ENCODE assay signal across 8 mouse cellular contexts in the genomic region with DNA sequence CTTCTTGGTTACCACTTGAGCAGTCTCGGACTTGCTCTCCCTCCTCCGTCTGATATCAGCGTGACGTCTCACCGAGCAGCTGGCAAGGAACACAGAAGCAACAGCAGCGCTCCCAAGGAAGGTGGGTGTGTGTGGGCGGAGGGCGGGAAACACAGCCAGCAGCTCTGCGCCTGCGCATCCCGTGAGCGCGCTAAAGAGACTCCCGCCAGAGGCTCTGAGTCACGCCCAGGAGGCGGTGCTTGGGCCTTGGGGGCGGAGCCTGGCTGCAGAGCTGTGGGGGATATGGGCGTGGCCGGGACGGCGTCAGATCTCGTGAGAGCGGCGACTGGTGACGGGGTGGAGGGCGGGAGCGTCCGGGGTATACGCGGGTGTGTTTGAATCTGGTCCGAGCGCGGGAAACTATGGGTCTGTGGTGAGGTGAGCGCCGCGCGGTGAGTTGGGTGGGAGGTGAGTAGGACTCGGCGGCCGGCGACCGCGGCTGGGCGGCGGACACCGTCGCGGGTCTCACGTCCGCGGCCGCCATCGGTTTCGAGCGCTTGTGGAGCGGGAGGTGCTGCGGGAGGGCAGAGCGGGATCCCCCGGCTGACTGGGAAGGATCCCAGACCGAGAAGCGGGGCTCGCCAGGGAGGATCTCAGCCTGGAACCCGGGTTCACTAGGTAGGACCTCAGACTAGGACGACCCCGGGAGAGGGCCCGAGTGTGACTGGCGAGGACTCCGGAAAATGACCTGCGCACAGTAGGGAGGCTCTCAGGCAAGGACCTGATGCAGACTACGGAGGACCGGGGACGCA. TPM values are rescaled to one million over a fixed set of nuclear protein-coding genes. Genes with fewer than 3 reads are reported as not detected.
DNase-seq lines count a peak whose midpoint lies in the region; ATAC-seq and TF ChIP-seq lines count a peak whose summit lies in the region.

A gene (plus strand): TSS at position 358 of the 791 bp plus-strand sequence.

- peak; percentile 15; the same call in 1 of the 2 replicates for TF ChIP-seq CTCF in kidney, postnatal 0 days (IDR thresholded peaks at IDR 0.05; ENCODE audit: low read depth)

- peaks cover 17% of the 10 kb centered on the region for H3K9me3 ChIP-seq in heart, embryonic 12.5 days (replicated peaks)
- 0 out of 2 replicates have a peak, but pooled peaks cover 6% of the 10 kb centered on the region for H3K9me3 ChIP-seq in kidney, postnatal 0 days (replicated peaks; ENCODE audit: low read length)
- peaks cover 2% of the 10 kb centered on the region; the same call in 1 of the 2 replicates for H3K9me3 ChIP-seq in liver, embryonic 11.5 days (ENCODE audit: control insufficient read depth, low read length)
- peaks cover 29% of the 10 kb centered on the region for H3K9me3 ChIP-seq in stomach, embryonic 14.5 days (ENCODE audit: control insufficient read depth, low read depth, low read length)

- peaks cover 10% of the 10 kb centered on the region for H3K4me1 ChIP-seq in heart, embryonic 12.5 days (replicated peaks)
- no peaks in the 10 kb centered on the region for H3K4me1 ChIP-seq in kidney, postnatal 0 days (replicated peaks; ENCODE audit: insufficient read depth, low read length)
- peaks cover 14% of the 10 kb centered on the region for H3K4me1 ChIP-seq in liver, embryonic 11.5 days (replicated peaks; ENCODE audit: control insufficient read depth, insufficient read depth, low read length)
- peaks cover 4% of the 10 kb centered on the region; the same call in 1 of the 2 replicates for H3K4me1 ChIP-seq in stomach, embryonic 14.5 days (ENCODE audit: control insufficient read depth, insufficient read depth, low read length)

- peak within 1 kb of the TSS; percentile 87 for H3K4me2 ChIP-seq in heart, embryonic 12.5 days
- H3K4me2 ChIP-seq in kidney, postnatal 0 days (ENCODE audit: low read length) = peak within 1 kb of the TSS; percentile 90
- peak within 1 kb of the TSS; percentile 73 for H3K4me2 ChIP-seq in liver, embryonic 11.5 days
- peak within 1 kb of the TSS; percentile 85 for H3K4me2 ChIP-seq in stomach, embryonic 14.5 days (replicated peaks; ENCODE audit: low read depth, low read length)

- ATAC-seq in erythroid progenitor cell, adult 5-6 weeks (replicated peaks; ENCODE audit: low FRiP score, poor library complexity, severe bottlenecking) = peak; percentile 91
- ATAC-seq in heart, embryonic 12.5 days (ENCODE audit: insufficient number of reproducible peaks, low FRiP score) = peak; percentile 99
- peak; percentile 99 for ATAC-seq in kidney, postnatal 0 days (replicated peaks; ENCODE audit: low FRiP score, low read depth)
- peak; percentile 98 for ATAC-seq in liver, embryonic 11.5 days (replicated peaks; ENCODE audit: low FRiP score)
- ATAC-seq in stomach, embryonic 14.5 days (ENCODE audit: insufficient number of reproducible peaks, insufficient read depth, low FRiP score, low read depth) = peak; percentile 98

- peak within 1 kb of the TSS; percentile 48 for H3K27ac ChIP-seq in heart, embryonic 12.5 days (ENCODE audit: poor library complexity, severe bottlenecking)
- H3K27ac ChIP-seq in kidney, postnatal 0 days = peak within 1 kb of the TSS; percentile 19; the same call in 1 of the 2 replicates
- peak within 1 kb of the TSS; percentile 72 for H3K27ac ChIP-seq in liver, embryonic 11.5 days (ENCODE audit: low read depth, low read length)
- H3K27ac ChIP-seq in stomach, embryonic 14.5 days (ENCODE audit: low read length) = peak within 1 kb of the TSS; percentile 52

- H3K9ac ChIP-seq in heart, embryonic 12.5 days = peak within 1 kb of the TSS; percentile 88
- peak within 1 kb of the TSS; percentile 75 for H3K9ac ChIP-seq in kidney, postnatal 0 days (ENCODE audit: low read depth, low read length)
- H3K9ac ChIP-seq in liver, embryonic 11.5 days (ENCODE audit: low read depth, low read length) = peak within 1 kb of the TSS; percentile 93
- peak within 1 kb of the TSS; percentile 81 for H3K9ac ChIP-seq in stomach, embryonic 14.5 days (replicated peaks; ENCODE audit: low read depth, low read length)

- DNase-seq in CD4-positive helper T cell, adult 2 months (ENCODE audit: low read depth, low spot score) = peak; percentile 98
- peak; percentile 94 for DNase-seq in brain, embryonic 18.5 days (ENCODE audit: low read depth, low spot score)
- peak; percentile 98 for DNase-seq in kidney, postnatal 0 days (ENCODE audit: low spot score)
- DNase-seq in liver, embryonic 11.5 days (ENCODE audit: low spot score) = peak; percentile 99
- peak; percentile 100 for DNase-seq in naive thymus-derived CD4-positive, alpha-beta T cell, adult 2 months (ENCODE audit: low read depth)

- peaks cover 45% of the 10 kb centered on the region for H3K36me3 ChIP-seq in heart, embryonic 12.5 days
- H3K36me3 ChIP-seq in kidney, postnatal 0 days (ENCODE audit: insufficient read depth, low read length) = 0 out of 2 replicates have a peak, but pooled peaks cover 8% of the 10 kb centered on the region
- peaks cover 12% of the 10 kb centered on the region for H3K36me3 ChIP-seq in liver, embryonic 11.5 days (ENCODE audit: control insufficient read depth, insufficient read depth, low read length)
- peaks cover 9% of the 10 kb centered on the region for H3K36me3 ChIP-seq in stomach, embryonic 14.5 days (ENCODE audit: control insufficient read depth, insufficient read depth, low read length)

- under 1% methylated on average over 71 of the region's 72 CpGs for WGBS in heart, embryonic 12.5 days
- WGBS in kidney, postnatal 0 days = under 1% methylated on average over 61 of the region's 72 CpGs
- under 1% methylated on average over 72 of the region's 72 CpGs for WGBS in liver, embryonic 11.5 days
- under 1% methylated on average over 72 of the region's 72 CpGs for WGBS in stomach, embryonic 14.5 days

- no peaks in the 10 kb centered on the region for H3K27me3 ChIP-seq in heart, embryonic 12.5 days (replicated peaks)
- H3K27me3 ChIP-seq in kidney, postnatal 0 days (ENCODE audit: insufficient read depth, low read length) = no peaks in the 10 kb centered on the region
- H3K27me3 ChIP-seq in liver, embryonic 11.5 days (replicated peaks; ENCODE audit: control insufficient read depth, insufficient read depth, low read length) = no peaks in the 10 kb centered on the region
- no peaks in the 10 kb centered on the region for H3K27me3 ChIP-seq in stomach, embryonic 14.5 days (ENCODE audit: control insufficient read depth, insufficient read depth, low read length)

- H3K4me3 ChIP-seq in heart, embryonic 12.5 days = peak within 1 kb of the TSS; percentile 87
- H3K4me3 ChIP-seq in kidney, postnatal 0 days (replicated peaks; ENCODE audit: low read depth, low read length) = peak within 1 kb of the TSS; percentile 87
- H3K4me3 ChIP-seq in liver, embryonic 11.5 days (ENCODE audit: low read depth, low read length) = peak within 1 kb of the TSS; percentile 87
- peak within 1 kb of the TSS; percentile 67 for H3K4me3 ChIP-seq in stomach, embryonic 14.5 days (ENCODE audit: low read depth, low read length)

RNA-seq across cellular contexts. Expression of the gene that starts here (rescaled TPM):
- 282 and 315 TPM in 2 replicates for total RNA-seq in erythroid progenitor cell, adult 5-6 weeks (2015; ENCODE audit: low replicate concordance)
- total RNA-seq in erythroid progenitor cell, adult 5-6 weeks (2017; ENCODE audit: low replicate concordance) = 548 and 615 TPM in 2 replicates
- 35.8 and 36.7 TPM in 2 replicates for polyA plus RNA-seq in heart, embryonic 12.5 days (2016; fragmentation: Nextera tagmentation; extraction: Ambion mirVana)
- polyA plus RNA-seq in kidney, postnatal 0 days (2015; fragmentation: Nextera tagmentation; extraction: Ambion mirVana) = 12.7 and 15.7 TPM in 2 replicates
- polyA plus RNA-seq in liver, embryonic 11.5 days (2014; fragmentation: Nextera tagmentation; extraction: Ambion mirVana) = 56.1 and 67.5 TPM in 2 replicates
- 41.2 and 44.6 TPM in 2 replicates for polyA plus RNA-seq in stomach, embryonic 14.5 days (2014; fragmentation: Nextera tagmentation; extraction: Ambion mirVana)

Comparison
In these comparisons a context has a peak if more than half of its experiments do, and no peak if none do; other contexts are left out.
1. Peak in every context shown above with its lines: DNase-seq, ATAC-seq, H3K4me3 ChIP-seq and H3K27ac ChIP-seq.
2. H3K27ac ChIP-seq: peak in every context shown above with its lines; median percentile 72 in liver, embryonic 11.5 days; 52 in stomach, embryonic 14.5 days; 48 in heart, embryonic 12.5 days; 19 in kidney, postnatal 0 days.